Mouse (Mus musculus) kidney, postnatal 25 days (tissue): Measurements from ENCODE around the gene Sgsh.

ENCODE experiments used
- DNase-seq, 2 experiments: peaks; one replicate each; pipeline ENCODE4 v3.0.0; 2021; ENCODE audit warnings: mixed read lengths in 2 of 2

Gene Sgsh

DNA sequence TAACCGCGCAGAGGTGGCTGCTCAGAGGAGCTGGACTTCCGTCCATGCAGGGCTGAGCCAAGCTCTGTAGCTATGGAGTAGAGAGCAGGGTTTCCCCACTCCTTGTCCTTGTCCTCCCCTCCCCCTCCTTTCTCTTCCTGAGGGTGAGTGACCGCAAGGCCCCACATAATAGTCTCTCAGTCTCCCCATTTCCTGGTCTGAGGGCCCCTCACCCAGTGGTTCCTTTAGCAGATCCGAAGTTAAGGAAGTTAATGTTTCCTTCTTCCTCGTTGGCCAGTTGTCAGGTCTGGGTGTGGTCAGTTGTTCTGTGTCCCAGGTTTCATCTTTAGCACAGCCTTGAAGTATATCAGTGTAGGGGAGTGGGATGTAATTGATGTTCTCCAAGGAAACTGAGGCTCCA lies 20.1 kb upstream of the Sgsh start:
- no peak for DNase-seq

DNA sequence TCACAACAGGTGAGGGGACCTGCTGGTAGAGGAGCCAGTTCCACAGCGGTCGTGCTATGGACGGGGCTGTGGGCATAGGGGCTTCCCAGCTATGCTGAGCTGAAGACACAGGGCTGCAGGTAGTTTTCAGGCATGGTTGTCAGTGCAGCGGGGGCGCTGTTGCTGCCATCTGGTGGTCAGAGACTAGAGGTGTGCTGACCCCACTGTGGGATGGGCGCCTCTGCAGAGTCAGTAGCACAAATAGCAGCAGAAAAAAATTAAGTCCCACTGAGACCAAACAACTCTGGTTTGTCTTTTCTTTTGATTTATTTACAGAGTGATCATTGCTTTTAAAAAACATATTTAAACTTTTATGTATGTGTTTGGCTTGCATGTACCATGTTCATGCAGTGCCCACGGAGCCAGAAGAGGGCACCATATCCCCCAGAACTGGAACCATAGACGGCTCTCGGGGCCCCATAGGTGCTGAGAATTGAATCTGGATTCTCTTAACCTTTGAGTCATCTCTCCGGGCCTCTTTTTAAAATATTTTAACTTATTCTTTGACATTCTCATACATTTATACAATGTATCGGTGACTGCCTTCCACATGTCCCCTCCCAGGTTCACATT lies 8.3 kb upstream of the Sgsh start:
- DNase-seq = peak; percentile 74 to 81

DNA sequence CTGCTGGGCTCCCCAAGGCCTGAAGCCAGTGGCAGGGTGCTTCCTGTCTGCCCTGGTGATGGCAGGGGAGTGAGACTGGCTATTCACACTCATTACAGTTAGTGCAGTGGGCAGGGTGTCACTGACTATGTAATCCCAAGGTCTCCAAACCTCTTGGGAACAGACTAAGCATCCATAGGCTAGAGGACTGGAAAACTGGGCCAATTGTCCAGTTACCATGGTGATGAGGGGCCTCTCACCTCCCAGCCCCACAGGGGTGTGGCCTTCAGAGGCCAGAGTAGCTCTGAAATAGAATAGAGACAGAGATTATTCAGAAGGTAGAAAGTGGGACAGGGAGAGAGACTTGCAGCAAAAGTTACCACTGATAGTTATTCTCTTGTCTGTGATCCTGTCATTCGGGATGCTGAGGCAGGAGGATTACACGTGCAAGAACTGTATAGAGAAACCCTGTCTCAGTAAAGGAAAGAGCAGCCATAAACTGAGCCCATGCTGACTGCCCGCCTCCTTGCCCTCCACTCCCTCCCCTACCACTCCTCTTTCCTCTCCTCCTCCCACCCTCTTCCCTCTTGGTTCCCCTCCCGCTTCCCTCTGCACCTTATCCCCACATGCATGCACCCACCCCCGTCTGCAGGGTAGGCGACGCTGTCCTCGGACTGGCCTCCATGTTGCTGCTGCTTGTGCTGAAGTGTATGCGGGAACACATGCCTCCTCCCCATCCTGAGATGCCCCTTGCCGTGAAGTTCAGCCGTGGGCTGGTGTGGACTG lies 7.6 kb upstream of the Sgsh start:
- no peak for DNase-seq

DNA sequence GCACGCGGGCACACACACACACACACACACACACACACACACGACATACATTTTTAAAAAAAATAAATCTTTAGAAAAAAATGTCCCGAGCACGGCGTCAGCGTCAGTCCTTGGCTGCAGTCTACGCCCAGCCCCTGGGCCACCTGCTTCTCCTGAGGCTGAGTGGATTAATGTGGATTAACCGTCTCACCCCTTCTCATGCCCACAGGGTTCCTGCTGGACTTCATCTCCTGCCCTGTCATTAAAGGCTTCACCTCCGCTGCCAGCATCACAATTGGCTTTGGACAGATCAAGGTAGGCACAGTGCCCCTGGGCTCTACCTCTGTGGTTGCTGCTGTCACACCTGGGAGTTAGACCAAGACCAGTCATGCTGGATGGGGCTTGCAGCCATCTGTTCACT lies 3.8 kb upstream of the Sgsh start:
- no peak for DNase-seq

DNA sequence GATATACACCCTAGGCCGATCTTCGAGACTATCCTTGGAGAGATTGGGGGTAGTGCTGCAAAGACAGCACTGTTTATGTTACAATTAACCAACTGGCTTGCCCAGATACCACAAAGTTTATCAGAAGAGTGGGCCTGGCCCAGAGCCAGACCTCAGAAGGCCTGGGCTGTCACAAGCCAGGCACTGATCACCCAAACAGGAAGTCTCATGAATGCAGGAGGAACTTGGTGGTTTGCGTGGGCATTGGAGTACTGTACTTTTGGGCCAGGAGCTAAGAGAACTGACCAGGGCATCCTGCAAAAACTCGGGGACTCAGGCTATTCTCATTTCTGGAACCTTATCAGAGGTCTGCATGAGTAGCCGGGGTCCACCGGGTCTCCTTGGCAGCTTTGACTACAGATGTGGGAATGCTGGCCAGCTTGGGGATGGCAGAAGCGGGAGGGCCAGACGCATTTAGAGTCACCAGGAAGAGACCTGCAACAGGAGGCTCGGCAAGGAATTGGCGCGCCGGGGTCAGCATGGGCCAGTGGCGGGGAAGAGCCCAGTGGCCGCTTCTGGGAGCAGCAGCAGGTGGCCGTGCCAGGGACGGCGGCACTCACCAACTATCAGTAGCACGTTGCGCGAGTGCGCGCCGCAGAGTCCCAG lies 416 bp downstream of the Sgsh start:
- DNase-seq = peak; percentile 58 to 60

DNA sequence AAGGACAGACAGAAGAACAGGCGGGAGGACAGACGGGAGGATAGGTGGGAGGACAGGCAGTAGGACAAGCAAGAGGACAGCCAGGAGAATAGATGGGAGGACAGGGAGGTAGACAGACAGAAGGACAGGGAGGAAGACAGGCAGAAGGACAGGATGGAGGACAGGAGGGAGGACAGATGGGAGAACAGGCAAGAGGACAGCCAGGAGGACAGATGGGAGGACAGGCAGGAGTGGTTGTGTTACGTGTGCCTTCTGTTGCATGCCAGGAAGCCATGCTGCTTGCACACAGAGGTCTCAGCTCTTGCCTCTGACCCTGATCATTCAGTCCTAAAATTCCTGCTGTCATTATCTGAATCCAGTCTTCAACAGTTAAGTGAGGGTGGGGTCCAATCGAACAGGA lies 1.4 kb downstream of the Sgsh start:
- no peak for DNase-seq

DNA sequence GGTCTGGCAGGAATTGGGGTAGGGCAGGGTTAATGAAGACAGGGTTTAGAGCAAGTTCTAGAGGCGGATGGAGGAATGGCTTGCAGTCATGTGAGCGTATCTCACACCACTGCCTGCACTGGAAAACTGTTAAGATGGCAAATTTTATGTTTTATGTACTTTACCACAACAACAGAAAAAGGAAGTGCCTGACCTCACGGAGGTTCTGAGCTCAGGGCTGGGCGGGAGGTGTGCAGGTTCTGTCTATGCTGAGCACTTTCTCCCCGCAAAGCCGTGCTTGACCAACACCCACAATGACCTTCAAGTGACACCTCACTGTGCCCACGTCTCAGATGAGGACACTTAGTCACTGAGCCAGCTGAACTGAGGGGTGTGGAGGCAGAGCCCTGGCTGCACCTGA lies 3.2 kb downstream of the Sgsh start:
- DNase-seq = no peak

DNA sequence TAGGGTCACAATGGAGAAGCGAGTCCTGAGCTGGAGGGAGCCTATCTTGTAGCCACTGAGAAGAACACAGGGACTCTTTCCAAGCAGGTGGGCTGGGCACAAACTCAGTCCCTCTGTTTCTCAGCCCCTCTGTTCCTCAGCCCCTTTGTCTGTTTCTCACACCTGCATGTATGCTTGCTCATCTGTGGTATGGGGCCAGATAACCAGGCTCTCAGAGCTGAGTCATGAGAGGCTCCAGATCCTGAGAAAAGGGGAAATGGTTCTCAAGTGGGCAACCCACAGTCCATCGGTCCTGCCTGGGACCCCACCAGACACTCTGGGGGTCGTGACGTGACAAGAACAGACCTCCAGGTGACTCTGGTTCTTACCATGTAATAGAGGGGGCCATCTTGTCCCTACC lies 8.2 kb downstream of the Sgsh start:
- DNase-seq = no peak

DNA sequence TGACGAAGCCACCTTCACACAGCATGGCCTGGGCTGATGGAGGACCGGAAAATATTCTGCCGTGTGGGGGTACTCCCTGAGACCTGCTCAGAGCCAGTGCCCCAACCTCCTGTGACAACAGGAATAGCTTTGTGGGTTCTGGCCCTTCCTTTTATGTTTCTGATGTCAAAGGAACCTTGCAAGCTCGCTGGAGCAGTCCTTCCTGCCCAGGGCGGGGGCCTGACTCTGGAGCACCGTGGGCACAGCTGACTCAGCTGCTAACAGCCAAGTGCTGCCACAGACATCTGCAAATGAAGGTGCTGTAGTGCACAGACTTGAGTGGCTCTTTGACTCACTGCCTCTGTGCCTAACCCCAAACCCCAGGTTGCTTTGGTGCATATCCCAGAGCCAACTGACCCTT lies 10.5 kb downstream of the Sgsh start:
- no peak for DNase-seq

DNA sequence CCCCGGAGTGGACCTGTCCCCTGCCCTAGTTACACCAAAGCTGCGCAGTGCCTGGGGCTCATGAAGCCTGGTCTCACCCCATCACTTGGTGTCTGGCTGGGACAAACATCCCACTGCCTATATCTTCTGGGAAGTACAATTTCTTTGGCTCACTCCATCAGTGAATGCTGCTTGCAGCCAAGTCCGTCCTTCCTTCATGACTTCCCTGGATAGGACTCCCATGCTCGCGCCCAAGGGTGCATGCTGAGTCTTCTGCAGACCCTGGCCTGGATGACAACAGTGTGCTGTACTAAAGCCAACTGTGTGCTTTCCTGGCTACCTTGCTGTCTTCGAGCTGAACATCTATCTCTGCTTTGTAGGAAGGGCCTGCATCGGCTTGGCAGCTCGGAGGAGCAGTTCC lies 11.2 kb downstream of the Sgsh start:
- no peak for DNase-seq

DNA sequence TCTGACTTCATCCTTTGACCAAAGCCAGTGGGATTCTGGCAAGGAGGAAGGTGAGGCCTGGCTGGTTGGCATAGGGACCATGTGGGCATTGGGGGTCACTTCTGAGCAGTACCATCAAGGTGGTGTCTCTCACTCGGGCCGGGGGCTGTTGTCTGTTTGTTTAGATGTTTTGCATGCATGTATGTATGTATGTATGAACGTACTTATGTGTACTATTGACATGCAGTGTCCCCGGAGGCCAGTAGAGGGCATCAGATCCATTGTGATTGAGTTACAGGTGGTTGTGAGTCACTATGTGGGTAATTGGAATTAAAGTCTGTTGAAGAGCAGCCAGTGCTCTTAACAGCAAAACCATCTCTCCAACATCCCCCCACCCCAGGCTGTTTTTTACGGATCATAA lies 15.7 kb downstream of the Sgsh start:
- DNase-seq = peak; percentile 72 to 89

DNA sequence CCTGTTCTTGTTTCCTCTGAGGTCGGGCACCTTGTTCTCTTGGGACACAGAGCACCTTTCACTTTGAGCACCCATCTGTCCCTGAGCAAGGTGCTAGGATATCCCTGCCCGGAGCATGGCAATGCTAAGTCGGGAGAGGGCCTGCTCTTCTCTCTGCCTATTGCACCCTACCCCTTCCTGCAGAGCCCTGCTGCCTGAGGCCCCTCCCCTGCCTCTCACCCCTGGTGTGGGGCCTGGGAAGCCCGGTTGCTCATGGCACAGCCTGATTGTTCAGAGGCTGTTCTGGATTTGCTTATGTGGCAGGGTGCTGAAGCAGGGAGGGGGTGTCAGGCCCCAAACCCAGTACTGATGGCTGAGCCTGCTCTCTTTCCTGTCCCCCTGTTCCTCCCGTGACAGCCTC lies 16.2 kb downstream of the Sgsh start:
- no peak for DNase-seq

DNA sequence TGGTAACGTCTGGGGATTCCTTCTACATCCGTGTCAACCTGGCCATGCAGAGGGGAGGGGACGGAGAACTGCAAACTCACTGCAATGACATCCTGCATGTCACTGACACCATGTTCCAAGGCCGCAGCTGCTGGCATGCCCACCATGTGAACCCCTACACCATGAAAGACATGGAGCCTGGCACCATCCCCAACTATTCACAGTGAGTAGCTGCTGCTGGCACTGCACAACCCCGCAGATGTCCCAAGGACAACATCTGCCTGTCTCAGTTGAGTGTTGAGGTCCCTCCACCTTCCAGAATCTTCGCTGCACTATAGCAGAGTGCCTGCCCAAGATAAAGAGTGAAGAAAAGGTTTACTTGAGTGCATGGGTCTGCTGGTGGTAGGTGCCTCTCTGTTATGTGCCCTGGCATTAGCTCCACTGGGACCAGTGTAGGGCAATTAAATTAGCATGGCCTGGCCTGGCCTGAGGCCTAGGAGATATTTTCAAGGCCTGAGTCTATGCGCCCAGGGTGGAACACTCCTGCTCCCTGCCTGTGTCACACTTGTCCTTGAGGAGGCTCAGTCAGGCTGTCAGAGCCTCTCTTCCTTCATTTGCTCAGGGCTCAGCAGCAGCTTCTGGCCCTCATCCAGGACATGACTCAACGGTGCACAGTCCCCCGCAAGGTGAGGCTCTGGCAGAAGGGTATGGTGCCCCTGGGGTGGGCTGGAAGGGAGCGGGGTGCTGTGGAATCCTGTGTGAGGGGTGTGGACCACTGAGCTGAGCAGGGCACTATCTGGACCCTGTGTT lies 16.9 kb downstream of the Sgsh start:
- no peak for DNase-seq

DNA sequence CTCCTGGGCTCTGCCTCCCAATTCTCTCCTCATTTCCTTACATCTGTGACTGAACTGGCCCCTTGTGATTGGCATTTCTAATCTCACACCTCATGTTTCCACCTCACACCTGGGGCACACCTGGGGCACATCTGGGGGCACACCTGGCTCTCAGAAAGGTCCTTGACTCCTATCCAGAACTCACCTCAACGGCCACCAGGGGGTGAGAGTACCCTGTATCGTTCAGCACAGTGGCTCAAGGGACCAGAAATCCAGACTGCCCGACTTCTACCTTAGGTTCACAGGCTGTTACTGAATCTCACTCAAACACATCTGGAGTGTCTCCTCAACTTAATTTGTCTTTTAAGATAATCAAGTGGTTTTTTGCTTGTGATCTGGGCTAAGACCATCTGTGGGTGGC lies 23.4 kb downstream of the Sgsh start:
- DNase-seq = no peak

DNA sequence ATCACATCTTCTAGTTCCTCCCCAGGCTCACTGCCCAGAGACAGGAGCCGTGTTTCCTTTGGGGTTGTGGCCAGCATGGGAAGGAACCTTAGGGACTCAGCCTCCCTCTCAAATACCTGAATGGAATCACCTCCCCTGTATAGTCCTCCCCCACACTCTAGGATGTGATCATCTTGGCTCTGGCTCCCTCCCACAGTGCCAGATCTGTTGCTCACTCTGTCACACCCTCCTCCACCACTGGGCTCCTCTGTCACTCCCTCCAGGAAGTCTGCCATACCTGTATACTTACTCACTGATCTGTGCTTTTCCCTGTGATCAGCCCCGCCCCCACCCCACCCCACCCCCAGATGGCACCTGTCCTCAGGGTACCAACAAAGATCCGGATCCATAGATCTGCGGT lies 24.7 kb downstream of the Sgsh start:
- DNase-seq = no peak

DNA sequence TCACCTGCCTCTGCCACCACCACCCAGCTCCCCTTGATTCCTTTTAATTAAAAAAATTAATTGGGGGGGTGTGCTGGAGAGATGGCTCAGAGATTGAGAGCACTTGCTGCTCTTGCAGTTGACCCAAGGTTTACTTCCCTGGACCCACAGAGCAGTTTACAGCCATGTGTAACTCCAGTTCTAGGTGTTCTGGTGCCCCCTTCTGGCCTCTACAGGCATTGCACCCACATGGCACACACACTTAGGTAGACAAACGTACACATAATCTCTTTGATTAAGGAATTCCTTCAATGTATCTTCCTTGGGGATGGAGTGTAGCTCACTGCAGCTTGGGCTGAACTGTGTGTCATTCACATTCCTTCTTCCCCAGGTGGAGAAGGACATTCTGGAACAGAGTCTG lies 30.3 kb downstream of the Sgsh start:
- no peak for DNase-seq

DNA sequence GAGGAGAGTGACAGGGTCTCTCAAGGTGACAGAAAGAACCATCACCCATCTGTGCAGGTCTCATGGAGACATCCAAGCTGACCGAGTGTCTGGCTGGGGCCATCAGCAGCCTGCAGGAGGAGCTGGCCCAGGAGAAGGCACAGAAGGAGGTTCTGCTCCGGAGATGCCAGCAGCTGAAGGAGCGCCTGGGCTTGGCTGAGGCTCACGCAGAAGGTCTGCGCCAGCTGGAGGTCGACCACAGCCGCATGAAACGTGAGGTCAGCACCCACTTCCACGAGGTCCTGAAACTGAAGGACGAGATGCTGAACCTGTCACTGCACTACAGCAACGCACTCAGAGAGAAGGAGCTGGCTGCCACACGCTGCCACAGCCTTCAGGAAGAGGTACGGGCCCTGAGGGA lies 32.8 kb downstream of the Sgsh start:
- DNase-seq = no peak

DNA sequence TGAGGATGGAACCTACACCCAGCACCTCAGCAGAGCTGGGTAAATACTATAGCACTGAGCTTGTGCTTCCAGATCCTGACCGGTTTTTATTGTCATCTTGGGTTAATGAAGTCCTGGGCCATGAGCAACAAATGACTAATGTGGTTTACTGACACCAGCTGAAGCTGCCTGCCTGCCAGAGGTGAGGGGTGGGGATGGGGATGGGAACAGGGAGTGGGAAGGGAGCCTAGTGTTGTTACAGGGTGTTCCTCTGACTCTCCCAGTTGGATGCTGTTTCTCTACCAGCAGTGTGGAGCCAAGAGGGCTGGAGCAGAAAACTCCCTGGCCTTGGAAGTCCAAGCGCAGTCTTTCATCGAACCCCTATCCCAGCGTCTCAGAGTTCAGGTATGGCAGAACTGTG lies 38.6 kb downstream of the Sgsh start:
- DNase-seq = no peak

DNA sequence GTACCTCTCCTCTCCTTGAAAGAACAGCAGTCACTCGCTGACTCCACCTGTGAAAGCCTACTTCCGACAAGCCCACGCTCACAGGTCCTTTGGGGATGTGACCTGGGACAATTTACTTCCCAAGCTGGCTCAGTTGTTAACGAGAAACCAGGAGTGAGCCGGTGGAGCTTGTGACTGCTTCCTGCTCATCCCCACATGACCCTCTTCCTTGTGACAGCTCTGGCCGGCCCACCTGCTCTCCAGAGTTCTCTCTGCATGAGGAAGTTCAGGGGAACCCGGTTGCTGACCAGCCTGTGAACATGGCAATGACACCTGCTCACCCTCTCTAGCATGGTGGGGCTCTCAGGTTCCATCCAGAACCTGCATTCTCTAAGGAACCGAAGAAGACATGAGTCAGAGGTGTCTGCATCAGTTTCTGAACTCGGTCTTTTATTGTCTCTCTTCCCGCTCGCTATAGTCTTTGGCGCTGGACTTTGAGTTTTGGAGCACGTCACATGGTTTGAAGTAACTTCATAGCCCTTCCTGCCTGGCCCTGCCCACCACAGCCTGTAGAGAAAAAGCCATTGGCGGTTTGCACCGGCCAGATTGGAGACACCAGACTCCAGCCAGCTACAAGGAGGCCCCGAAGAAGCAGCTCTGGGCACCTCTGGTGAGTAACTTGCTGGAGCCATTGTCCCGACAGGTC lies 40.9 kb downstream of the Sgsh start:
- peak; percentile 68 to 86 for DNase-seq

DNA sequence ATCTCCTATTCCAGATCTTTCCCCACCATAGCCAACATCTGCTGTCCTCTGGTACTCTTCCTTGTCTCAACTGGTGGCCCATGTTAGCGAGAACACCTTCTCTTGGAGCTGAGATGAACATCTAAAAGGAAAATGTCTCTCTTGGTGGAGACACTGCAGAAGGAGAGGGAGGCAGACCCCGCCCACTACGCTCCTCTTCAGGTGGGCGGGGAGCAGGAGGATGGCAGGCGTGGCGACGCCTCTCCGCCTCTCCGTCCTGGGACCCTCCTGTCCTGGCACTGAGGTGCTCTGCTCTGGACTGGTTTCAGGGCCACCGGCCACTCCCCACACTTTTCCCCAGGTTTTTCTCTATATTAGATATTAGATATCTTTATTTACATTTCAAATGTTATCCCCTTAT lies 44.7 kb downstream of the Sgsh start:
- no peak for DNase-seq

DNA sequence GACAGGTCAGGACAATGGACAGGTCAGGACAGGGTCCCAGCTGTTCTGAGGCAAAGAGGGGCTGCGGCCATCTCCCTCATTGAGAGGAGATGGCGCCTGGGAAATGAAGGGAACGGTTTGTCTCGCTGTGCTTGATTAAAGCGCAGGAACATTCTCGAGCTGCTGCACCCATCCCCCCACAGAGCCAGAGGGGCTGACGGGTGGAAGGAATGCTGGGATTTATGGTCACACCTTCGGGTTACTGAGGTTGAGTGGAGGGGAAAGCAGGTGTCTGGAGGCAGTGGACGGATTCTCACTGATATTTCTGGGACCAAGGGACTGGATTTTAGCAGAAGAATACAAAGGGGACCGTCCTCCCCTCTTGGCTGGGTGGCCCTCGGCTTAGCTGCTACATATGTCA lies 47.4 kb downstream of the Sgsh start:
- DNase-seq = peak in 1 of 2 experiments; percentile 27

DNA sequence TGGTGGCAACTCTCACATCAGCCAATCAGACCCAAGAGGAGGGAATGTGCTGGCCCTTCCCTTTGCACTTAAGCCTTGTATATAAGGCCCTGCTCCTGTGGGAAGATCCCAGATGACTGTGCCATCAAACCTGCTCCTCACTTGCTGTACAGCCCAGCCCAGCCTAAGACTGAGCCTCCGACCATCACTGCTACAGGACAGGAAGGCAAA lies 47.8 kb downstream of the Sgsh start, which contains the start of gene Card14:
Card14 (plus strand) TSS at position 111 of the 210 bp plus-strand sequence.
- DNase-seq = no peak
